Mouse (Mus musculus) embryonic fibroblast, embryonic 13.5 days (primary cell): Measurements from ENCODE around the gene Fkbp5. TPM values are rescaled to one million over a fixed set of nuclear protein-coding genes. Genes with fewer than 3 reads are reported as not detected.

Source experiments
- H3K27ac ChIP-seq: 2 replicates; pipeline ENCODE4 v1.5.1; 2012; ENCODE audit warnings: low read length, control low read depth, inconsistent platforms; ENCODE audit not compliant: insufficient read depth
- H3K4me1 ChIP-seq: 2 replicates; pipeline ENCODE4 v1.6.1; 2011; ENCODE audit warnings: low read length; ENCODE audit not compliant: control insufficient read depth, insufficient read depth
- H3K4me3 ChIP-seq: 2 replicates; pipeline ENCODE4 v1.5.1; 2011; ENCODE audit warnings: mild to moderate bottlenecking, control low read depth, low read length; ENCODE audit not compliant: insufficient read depth
- CTCF ChIP-seq: IDR thresholded peaks from 2 replicates; pipeline ENCODE4 v1.5.1; 2011; ENCODE audit warnings: mild to moderate bottlenecking, control low read depth, low read length, moderate library complexity, borderline replicate concordance; ENCODE audit not compliant: insufficient read depth
- POLR2A ChIP-seq: IDR thresholded peaks from 2 replicates; pipeline ENCODE4 v1.6.1; 2011; ENCODE audit warnings: low read depth, mild to moderate bottlenecking, control low read depth, low read length, moderate library complexity
- polyA plus RNA-seq: library from polyadenylated mRNA; stranded (reverse); fragments of >200 nt; gene quantifications from 2 replicates; pipeline ENCODE4 v1.2.4, GENCODE M21; 2011; ENCODE audit warnings: low read depth; ENCODE audit not compliant: missing spikeins, insufficient read length

The Fkbp5 gene
- polyA plus RNA-seq, 1 experiment = 31.3 TPM

GRCm38 (mm10) chr17:28351353-28351890, 165.9 kb downstream of the Fkbp5 start:
- H3K4me1 ChIP-seq = peaks cover 12% of the 10 kb centered on the region
- peak overlapping the region; percentile 34 for H3K4me3 ChIP-seq
- no peak for TF ChIP-seq CTCF
- peak; percentile 50; the same call in 1 of the 2 replicates for TF ChIP-seq POLR2A
- H3K27ac ChIP-seq = no peak overlapping the region; the same call in 1 of the 2 replicates

GRCm38 (mm10) chr17:28350466-28351352, 166.6 kb downstream of the Fkbp5 start, which contains the start of gene Tead3:
Gene Tead3 (minus strand): TSS chr17:28350817.
- H3K27ac ChIP-seq = peak within 1 kb of the TSS; percentile 94
- H3K4me3 ChIP-seq = peak within 1 kb of the TSS; percentile 95
- TF ChIP-seq POLR2A = peak; percentile 91
- no peak for TF ChIP-seq CTCF
- peaks cover 15% of the 10 kb centered on the region for H3K4me1 ChIP-seq

- H3K27ac ChIP-seq = peak overlapping the region; percentile 94
- TF ChIP-seq CTCF = no peak
- peak; percentile 33 for TF ChIP-seq POLR2A
- H3K4me3 ChIP-seq = peak overlapping the region; percentile 95
- peaks cover 16% of the 10 kb centered on the region for H3K4me1 ChIP-seq
Measured at GRCm38 (mm10) chr17:28349901-28350465, 167.3 kb downstream of the Fkbp5 start.

- Histone ChIP-seq H3K27ac (peak overlapping the region; percentile 94), H3K4me3 (peak overlapping the region; percentile 95), H3K4me1 (peaks cover 22% of the 10 kb centered on the region)
- TF ChIP-seq POLR2A (peak; percentile 35), CTCF (no peak)
Measured at GRCm38 (mm10) chr17:28349264-28349880, 168.0 kb downstream of the Fkbp5 start.

Other genes starting within 250 kb of the Fkbp5 start
- 22.3 and 23.4 TPM in 2 replicates for gene Fance, start 204.0 kb downstream of the Fkbp5 start, polyA plus RNA-seq
- gene Rpl10a, start 189.1 kb downstream of the Fkbp5 start, polyA plus RNA-seq = 1,157 and 1,234 TPM in 2 replicates
- 58.5 and 64.0 TPM in 2 replicates for gene Tead3, start 166.7 kb downstream of the Fkbp5 start, polyA plus RNA-seq
- gene Tulp1, start 152.3 kb downstream of the Fkbp5 start, polyA plus RNA-seq = 0.51 TPM in 1 of 2 replicates, not detected in the other
- gene Armc12, start 13.3 kb upstream of the Fkbp5 start, polyA plus RNA-seq = not detected in 2 replicates
- not detected in 2 replicates for gene Clpsl2, start 31.9 kb upstream of the Fkbp5 start, polyA plus RNA-seq
- gene Clps, start 43.2 kb upstream of the Fkbp5 start, polyA plus RNA-seq = not detected in 2 replicates
- not detected in 2 replicates for gene Lhfpl5, start 58.1 kb upstream of the Fkbp5 start, polyA plus RNA-seq
- 115 and 125 TPM in 2 replicates for gene Srpk1, start 105.2 kb upstream of the Fkbp5 start, polyA plus RNA-seq
- gene Slc26a8, start 172.7 kb upstream of the Fkbp5 start, polyA plus RNA-seq = 0.67 and 1.0 TPM in 2 replicates
- gene Mapk14, start 173.8 kb upstream of the Fkbp5 start, polyA plus RNA-seq = 72.0 and 76.5 TPM in 2 replicates
- 2.3 and 4.6 TPM in 2 replicates for gene AC170998.1, start 208.6 kb upstream of the Fkbp5 start, polyA plus RNA-seq